Mouse (Mus musculus): ENCODE data around the gene Gm19345. TPM values are rescaled to one million over a fixed set of nuclear protein-coding genes. Genes with fewer than 3 reads are reported as not detected.

The Gm19345 gene
- polyA plus RNA-seq, 1 experiment = not detected

- H3K27ac ChIP-seq (ENCODE audit: insufficient read depth, low read depth, low read length) = 0 out of 2 replicates have a peak overlapping the region, but pooled peaks have one; percentile 1
- WGBS = 66% methylated on average over 21 of the region's 21 CpGs
- DNase-seq = peak; percentile 75
- peaks cover 3% of the 10 kb centered on the region; the same call in 1 of the 2 replicates for H3K4me1 ChIP-seq (ENCODE audit: control insufficient read depth, insufficient read depth, low read length)
- no peak for TF ChIP-seq POLR2A (IDR thresholded peaks at IDR 0.05; ENCODE audit: low read depth, low read length)
- no peak for TF ChIP-seq CTCF (conservative IDR thresholded peaks at IDR 0.05; ENCODE audit: insufficient read depth, insufficient read length, low read depth, low read length)
- H3K27me3 ChIP-seq (replicated peaks; ENCODE audit: control insufficient read depth, insufficient read depth, low read length) = no peaks in the 10 kb centered on the region
- H3K4me3 ChIP-seq (ENCODE audit: insufficient read depth, low read depth, low read length) = no peak overlapping the region
- no peaks in the 10 kb centered on the region for H3K36me3 ChIP-seq (ENCODE audit: control insufficient read depth, insufficient read depth, low read length)
These were observed 10.0 kb upstream of the Gm19345 start for GRCm38 (mm10) chr7:19841686-19842413.

- peak; percentile 94 for DNase-seq
- Histone ChIP-seq H3K4me1 (ENCODE audit: control insufficient read depth, insufficient read depth, low read length) (peaks cover 3% of the 10 kb centered on the region; the same call in 1 of the 2 replicates), H3K36me3 (ENCODE audit: control insufficient read depth, insufficient read depth, low read length) (no peaks in the 10 kb centered on the region), H3K4me3 (ENCODE audit: insufficient read depth, low read depth, low read length) (no peak overlapping the region), H3K27me3 (replicated peaks; ENCODE audit: control insufficient read depth, insufficient read depth, low read length) (no peaks in the 10 kb centered on the region), H3K27ac (ENCODE audit: insufficient read depth, low read depth, low read length) (peak overlapping the region; percentile 56)
- no peak for TF ChIP-seq POLR2A (IDR thresholded peaks at IDR 0.05; ENCODE audit: low read depth, low read length)
- no peak for TF ChIP-seq CTCF (conservative IDR thresholded peaks at IDR 0.05; ENCODE audit: insufficient read depth, insufficient read length, low read depth, low read length)
- WGBS = 33% methylated on average over 19 of the region's 19 CpGs
These were observed 8.8 kb upstream of the Gm19345 start for GRCm38 (mm10) chr7:19842885-19843504.

DNA sequence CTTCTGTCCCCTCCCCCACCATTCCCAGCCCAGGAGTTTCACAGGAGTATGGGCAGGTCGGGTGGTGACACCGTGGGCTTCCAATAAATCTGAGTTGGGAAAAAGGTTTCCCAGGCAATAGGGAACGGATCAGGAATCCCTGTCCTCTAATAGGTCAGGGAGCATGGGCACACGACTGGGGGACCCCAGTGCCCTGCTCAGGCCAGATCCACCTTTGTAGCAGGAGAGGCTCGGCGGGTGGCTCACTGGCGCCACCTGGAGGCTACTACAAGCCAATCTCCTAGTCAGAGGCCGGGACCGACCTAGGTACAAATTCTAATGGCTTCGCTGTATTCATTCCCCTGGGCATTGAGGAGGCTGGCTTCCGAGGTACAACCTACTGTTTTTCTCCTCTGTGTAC lies 8.2 kb upstream of the Gm19345 start:
- peaks cover 3% of the 10 kb centered on the region; the same call in 1 of the 2 replicates for H3K4me1 ChIP-seq (ENCODE audit: control insufficient read depth, insufficient read depth, low read length)
- no peaks in the 10 kb centered on the region for H3K27me3 ChIP-seq (replicated peaks; ENCODE audit: control insufficient read depth, insufficient read depth, low read length)
- no peak overlapping the region for H3K27ac ChIP-seq (ENCODE audit: insufficient read depth, low read depth, low read length)
- TF ChIP-seq POLR2A (IDR thresholded peaks at IDR 0.05; ENCODE audit: low read depth, low read length) (no peak), CTCF (conservative IDR thresholded peaks at IDR 0.05; ENCODE audit: insufficient read depth, insufficient read length, low read depth, low read length) (peak; percentile 87)
- peak; percentile 89 for DNase-seq
- H3K36me3 ChIP-seq (ENCODE audit: control insufficient read depth, insufficient read depth, low read length) = no peaks in the 10 kb centered on the region
- 6% methylated on average over 11 of the region's 11 CpGs for WGBS
- H3K4me3 ChIP-seq (ENCODE audit: insufficient read depth, low read depth, low read length) = no peak overlapping the region

- H3K4me3 ChIP-seq (ENCODE audit: insufficient read depth, low read depth, low read length) = no peak overlapping the region
- H3K27me3 ChIP-seq (replicated peaks; ENCODE audit: control insufficient read depth, insufficient read depth, low read length) = no peaks in the 10 kb centered on the region
- no peaks in the 10 kb centered on the region for H3K36me3 ChIP-seq (ENCODE audit: control insufficient read depth, insufficient read depth, low read length)
These were observed 7.2 kb upstream of the Gm19345 start for GRCm38 (mm10) chr7:19844521-19845171.

DNA sequence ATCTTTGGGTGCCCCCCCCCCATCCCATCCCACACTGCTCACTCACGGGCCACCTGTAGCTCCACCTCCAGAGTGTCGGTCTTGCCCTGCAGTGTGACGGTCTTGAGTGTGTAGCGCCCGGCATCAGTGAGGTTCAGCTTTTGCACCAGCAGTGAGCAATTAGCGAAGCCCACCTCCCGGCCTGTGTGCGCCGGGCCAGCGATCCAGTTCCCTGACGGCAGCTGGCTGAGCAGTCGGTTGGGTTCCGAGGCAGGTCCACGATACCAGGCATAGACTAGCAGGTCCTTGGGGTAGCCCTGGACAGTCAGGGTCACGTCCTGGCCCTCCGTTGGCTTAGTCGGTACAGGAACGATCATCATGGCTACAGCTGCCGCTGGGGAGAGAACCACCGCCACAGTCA lies 1.7 kb downstream of the Gm19345 start:
- Histone ChIP-seq H3K36me3 (ENCODE audit: control insufficient read depth, insufficient read depth, low read length) (no peaks in the 10 kb centered on the region), H3K4me1 (ENCODE audit: control insufficient read depth, insufficient read depth, low read length) (no peaks in the 10 kb centered on the region)

More at GRCm38 (mm10) chr7:19844521-19845171, 7.2 kb upstream of the Gm19345 start:
- no peak overlapping the region for H3K27ac ChIP-seq (ENCODE audit: insufficient read depth, low read depth, low read length)
- TF ChIP-seq POLR2A (IDR thresholded peaks at IDR 0.05; ENCODE audit: low read depth, low read length) = no peak
- no peak for TF ChIP-seq CTCF (conservative IDR thresholded peaks at IDR 0.05; ENCODE audit: insufficient read depth, insufficient read length, low read depth, low read length)
- WGBS = 78% methylated on average over 15 of the region's 15 CpGs
- H3K4me1 ChIP-seq (ENCODE audit: control insufficient read depth, insufficient read depth, low read length) = peaks cover 3% of the 10 kb centered on the region; the same call in 1 of the 2 replicates
- no peak for DNase-seq

GRCm38 (mm10) chr7:19855663-19856062 lies 3.9 kb downstream of the Gm19345 start:
- Histone ChIP-seq H3K4me3 (ENCODE audit: insufficient read depth, low read depth, low read length) (no peak overlapping the region), H3K27me3 (replicated peaks; ENCODE audit: control insufficient read depth, insufficient read depth, low read length) (no peaks in the 10 kb centered on the region; the same call in 1 of the 2 replicates), H3K36me3 (ENCODE audit: control insufficient read depth, insufficient read depth, low read length) (no peaks in the 10 kb centered on the region), H3K27ac (ENCODE audit: insufficient read depth, low read depth, low read length) (no peak overlapping the region), H3K4me1 (ENCODE audit: control insufficient read depth, insufficient read depth, low read length) (no peaks in the 10 kb centered on the region)
- 79% methylated on average over 5 of the region's 5 CpGs for WGBS
- DNase-seq = no peak
- no peak for TF ChIP-seq CTCF (conservative IDR thresholded peaks at IDR 0.05; ENCODE audit: insufficient read depth, insufficient read length, low read depth, low read length)

More for the DNA sequence above, 1.7 kb downstream of the Gm19345 start:
- H3K27me3 ChIP-seq (replicated peaks; ENCODE audit: control insufficient read depth, insufficient read depth, low read length) = no peaks in the 10 kb centered on the region; the same call in 1 of the 2 replicates
- 84% methylated on average over 20 of the region's 20 CpGs for WGBS
- H3K27ac ChIP-seq (ENCODE audit: insufficient read depth, low read depth, low read length) = no peak overlapping the region
- no peak overlapping the region for H3K4me3 ChIP-seq (ENCODE audit: insufficient read depth, low read depth, low read length)
- TF ChIP-seq POLR2A (IDR thresholded peaks at IDR 0.05; ENCODE audit: low read depth, low read length) (no peak), CTCF (conservative IDR thresholded peaks at IDR 0.05; ENCODE audit: insufficient read depth, insufficient read length, low read depth, low read length) (no peak)
- DNase-seq = no peak

DNA sequence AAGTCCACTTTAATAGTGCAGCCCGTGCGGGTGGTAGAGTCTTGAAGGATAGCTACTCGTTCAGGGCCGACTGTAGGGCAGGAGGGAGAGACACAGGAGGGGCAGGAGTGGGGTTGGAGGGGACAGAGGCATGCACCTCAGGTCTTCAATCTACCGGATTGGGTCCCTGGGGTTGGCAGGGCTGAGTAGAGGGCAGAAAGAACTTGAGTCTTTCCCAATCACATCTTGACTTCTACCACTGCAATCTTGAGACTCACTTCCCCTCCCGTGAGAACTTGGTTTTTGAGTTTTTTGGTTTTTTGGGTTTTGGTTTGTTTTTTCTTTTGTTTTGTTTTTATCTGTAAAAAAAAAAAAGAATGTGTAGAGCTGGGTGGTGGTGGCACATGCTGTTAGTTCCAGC lies 4.5 kb downstream of the Gm19345 start:
- no peaks in the 10 kb centered on the region for H3K4me1 ChIP-seq (ENCODE audit: control insufficient read depth, insufficient read depth, low read length)
- WGBS = 86% methylated on average over 6 of the region's 6 CpGs
- H3K4me3 ChIP-seq (ENCODE audit: insufficient read depth, low read depth, low read length) = no peak overlapping the region
- H3K36me3 ChIP-seq (ENCODE audit: control insufficient read depth, insufficient read depth, low read length) = no peaks in the 10 kb centered on the region
- H3K27ac ChIP-seq (ENCODE audit: insufficient read depth, low read depth, low read length) = no peak overlapping the region
- no peaks in the 10 kb centered on the region; the same call in 1 of the 2 replicates for H3K27me3 ChIP-seq (replicated peaks; ENCODE audit: control insufficient read depth, insufficient read depth, low read length)
- DNase-seq = no peak
- TF ChIP-seq CTCF (conservative IDR thresholded peaks at IDR 0.05; ENCODE audit: insufficient read depth, insufficient read length, low read depth, low read length) (no peak), POLR2A (IDR thresholded peaks at IDR 0.05; ENCODE audit: low read depth, low read length) (no peak)
